Mouse (Mus musculus) layer of hippocampus, adult 2 months (tissue): Measurements from ENCODE around the gene Rock2. TPM values are rescaled to one million over a fixed set of nuclear protein-coding genes. Genes with fewer than 3 reads are reported as not detected.

Experiments
- DNase-seq, 2 experiments: peaks; one replicate each; pipeline ENCODE4 v3.0.0; 2022; ENCODE audit warnings: low spot score in 2 of 2
- H3K27ac ChIP-seq: fragments of 200-600 bp; 2 replicates; pipeline ENCODE4 v1.8.1; 2022
- H3K4me3 ChIP-seq: fragments of 200-600 bp; 2 replicates; pipeline ENCODE4 v1.8.1; 2022; ENCODE audit warnings: mild to moderate bottlenecking
- CTCF ChIP-seq: fragments of 200-600 bp; conservative IDR thresholded peaks from 2 replicates; pipeline ENCODE4 v1.8.1; 2022; ENCODE audit warnings: antibody characterized with exemption, mild to moderate bottlenecking, moderate library complexity
- total RNA-seq, 2 experiments: library from RNA; stranded (reverse); gene quantifications; 2 replicates each; pipeline ENCODE4 v1.2.3; 2021

The Rock2 gene
- total RNA-seq, 2 experiments from 2014 or later, result 131 to 133 TPM

DNA sequence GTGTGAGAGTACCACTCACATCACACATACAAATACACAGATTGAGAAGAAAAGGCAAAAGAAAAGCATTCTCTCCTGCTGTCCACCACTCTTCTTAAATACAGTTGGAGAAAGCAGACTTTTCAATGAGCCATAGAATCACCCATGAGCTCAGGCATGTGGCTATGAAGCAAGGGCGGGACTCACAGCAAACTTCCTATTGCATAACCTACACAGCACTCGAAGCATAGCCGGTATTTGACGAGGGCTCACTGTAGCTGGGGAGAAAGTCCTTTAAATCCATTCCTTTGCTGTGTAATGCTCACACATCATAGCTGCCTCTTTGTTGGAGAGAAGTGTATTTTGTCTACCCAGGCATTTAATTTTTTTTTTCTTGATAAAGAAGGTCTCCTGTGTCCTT, 19.4 kb upstream of the Rock2 start:
- Histone ChIP-seq H3K27ac (peak overlapping the region; percentile 82; the same call in 1 of the 2 replicates), H3K4me3 (no peak overlapping the region)
- TF ChIP-seq CTCF, result no peak
- no peak for DNase-seq

DNA sequence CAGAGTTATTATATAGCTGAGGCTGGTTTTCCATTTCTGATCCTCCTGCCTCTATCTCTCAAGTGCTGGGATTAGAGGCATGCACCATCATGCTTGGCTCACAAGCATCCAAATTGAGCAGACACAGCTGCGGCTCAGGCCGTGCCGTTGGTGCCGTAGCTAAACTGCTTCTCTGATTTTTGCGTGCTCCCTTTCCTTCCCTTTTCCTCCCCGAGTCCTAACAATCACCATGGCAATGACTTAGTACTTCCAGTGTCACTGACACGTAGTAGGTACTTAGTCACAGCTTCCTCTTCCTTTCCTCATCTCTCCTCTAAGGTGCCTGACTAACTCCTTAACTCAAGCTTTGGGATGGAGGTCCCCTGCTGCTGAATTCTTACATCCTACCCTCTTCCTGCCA, 19.0 kb upstream of the Rock2 start:
- Histone ChIP-seq H3K4me3 (no peak overlapping the region), H3K27ac (peak overlapping the region; percentile 82; the same call in 1 of the 2 replicates)
- no peak for TF ChIP-seq CTCF
- no peak for DNase-seq

DNA sequence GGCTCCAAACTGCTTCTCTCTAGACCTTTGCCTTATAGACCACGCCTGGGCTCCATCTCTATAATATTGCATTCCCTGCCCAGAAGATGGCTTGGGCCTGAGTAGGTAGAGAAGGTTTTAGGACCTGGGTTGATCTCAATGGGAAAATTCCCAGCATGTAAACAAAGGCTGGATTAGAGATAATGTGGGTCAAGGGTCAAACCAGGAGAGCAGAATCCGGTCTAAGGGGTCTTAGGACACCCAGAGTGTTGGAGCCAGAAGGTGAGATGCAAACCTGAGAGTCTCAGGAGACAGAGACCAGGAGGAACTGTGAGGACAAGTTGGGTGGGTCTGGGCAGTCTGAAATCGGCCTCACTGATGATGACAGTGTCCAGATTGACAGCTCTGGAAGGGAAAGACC, 18.0 kb upstream of the Rock2 start:
- no peak overlapping the region for H3K4me3 ChIP-seq
- H3K27ac ChIP-seq, result peak overlapping the region; percentile 82; the same call in 1 of the 2 replicates
- DNase-seq, result no peak
- no peak for TF ChIP-seq CTCF

DNA sequence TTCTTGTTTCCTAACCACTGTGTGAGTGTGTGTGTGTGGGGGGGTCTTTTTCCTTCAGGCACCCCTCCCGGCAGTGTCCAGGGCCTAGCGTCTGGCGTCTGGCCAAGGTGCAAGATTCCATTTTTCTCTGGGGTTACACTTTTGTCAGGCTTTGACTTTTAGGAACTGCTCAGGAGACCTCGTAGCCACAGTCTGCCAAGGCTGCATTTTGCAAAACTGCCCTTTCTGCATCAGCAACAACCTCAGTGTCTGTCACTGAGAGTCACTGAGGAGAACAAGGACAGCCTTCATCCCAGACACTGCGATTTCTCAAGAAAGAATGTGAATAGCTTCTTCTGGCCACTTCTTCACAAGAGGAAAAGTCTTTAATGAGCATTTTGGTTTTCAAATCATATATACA, 17.6 kb upstream of the Rock2 start:
- no peak for TF ChIP-seq CTCF
- H3K27ac ChIP-seq, result peak overlapping the region; percentile 82
- no peak for DNase-seq
- no peak overlapping the region for H3K4me3 ChIP-seq

DNA sequence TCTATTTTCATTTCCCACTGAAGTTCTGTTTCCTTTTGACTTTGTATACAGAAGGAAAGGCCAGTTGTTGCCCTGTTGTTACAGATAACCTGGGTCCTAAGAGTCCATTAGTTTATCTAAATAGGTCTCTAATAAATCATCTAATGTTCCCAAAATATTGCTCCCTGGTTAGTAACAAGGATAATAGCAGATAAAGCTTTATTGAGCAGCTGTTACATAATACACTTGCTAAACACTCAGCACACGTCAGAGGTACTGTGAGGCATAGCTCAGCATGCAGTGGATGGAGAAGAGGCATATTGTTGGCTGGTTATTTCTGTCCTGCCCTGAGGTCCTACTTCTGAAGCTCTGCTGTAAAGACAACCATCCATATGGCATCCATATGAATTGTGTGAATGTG, 17.0 kb upstream of the Rock2 start:
- DNase-seq, result no peak
- TF ChIP-seq CTCF, result no peak
- peak overlapping the region; percentile 82 for H3K27ac ChIP-seq
- no peak overlapping the region for H3K4me3 ChIP-seq

DNA sequence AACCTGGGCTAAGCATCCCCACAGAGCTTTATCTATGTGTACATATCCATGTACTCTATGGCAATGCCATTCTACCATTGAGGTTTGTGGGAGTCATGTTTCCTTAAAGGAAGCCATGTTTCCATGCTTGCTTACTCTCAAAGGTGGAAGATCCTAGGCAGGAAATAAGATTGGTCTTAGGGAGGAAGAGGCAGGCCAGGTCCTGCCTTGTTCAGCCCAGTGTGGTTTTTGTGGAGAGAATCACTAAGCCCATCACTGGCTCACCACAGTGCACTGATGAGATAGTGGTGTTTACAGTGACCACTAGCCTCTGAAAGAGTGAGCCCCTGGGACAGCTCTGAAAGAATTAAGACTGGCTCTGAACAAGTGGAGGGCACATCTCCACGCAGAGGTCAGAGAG, 15.3 kb upstream of the Rock2 start:
- TF ChIP-seq CTCF, result no peak
- H3K4me3 ChIP-seq, result no peak overlapping the region
- H3K27ac ChIP-seq, result no peak overlapping the region
- no peak for DNase-seq

DNA sequence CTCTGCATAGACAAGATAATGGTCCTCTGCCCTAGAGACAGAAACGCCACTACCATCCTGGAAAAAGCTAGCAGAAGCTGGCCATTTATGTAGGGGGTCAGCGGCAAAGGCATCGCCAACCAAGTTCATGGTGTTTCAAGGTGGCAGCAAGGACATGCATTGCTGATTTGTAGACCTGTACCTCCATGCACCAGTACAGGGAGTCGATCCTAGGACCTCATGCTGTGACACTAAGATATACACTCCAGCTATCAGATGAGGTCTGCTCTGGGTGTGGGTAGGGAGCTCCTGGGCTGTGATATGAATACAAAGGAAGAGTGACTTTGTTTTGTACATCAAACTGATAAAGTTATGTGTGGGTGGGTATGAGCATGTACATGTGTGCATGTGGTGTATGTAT, 14.6 kb upstream of the Rock2 start:
- TF ChIP-seq CTCF, result no peak
- Histone ChIP-seq H3K4me3 (no peak overlapping the region), H3K27ac (no peak overlapping the region)
- no peak for DNase-seq

DNA sequence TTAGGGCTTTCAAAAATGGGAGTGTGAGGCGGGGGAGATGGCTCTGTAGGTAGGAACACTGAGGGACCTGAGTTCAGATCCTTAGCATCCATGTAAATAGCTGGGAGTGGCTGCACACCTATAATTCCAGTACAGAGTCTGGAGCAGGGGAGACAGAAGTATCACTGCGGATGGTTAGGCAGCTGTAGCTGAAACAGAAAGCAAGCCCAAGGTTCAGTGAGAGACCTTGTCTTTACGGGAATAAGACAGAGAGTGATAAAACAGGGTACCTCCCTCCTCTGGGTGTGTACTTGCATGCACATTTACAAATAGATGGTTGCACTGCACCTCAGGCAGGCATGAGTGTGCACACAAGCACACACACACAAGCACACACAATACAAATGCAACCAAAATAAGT, 12.3 kb upstream of the Rock2 start:
- TF ChIP-seq CTCF, result no peak
- Histone ChIP-seq H3K27ac (no peak overlapping the region), H3K4me3 (no peak overlapping the region)
- DNase-seq, result no peak

DNA sequence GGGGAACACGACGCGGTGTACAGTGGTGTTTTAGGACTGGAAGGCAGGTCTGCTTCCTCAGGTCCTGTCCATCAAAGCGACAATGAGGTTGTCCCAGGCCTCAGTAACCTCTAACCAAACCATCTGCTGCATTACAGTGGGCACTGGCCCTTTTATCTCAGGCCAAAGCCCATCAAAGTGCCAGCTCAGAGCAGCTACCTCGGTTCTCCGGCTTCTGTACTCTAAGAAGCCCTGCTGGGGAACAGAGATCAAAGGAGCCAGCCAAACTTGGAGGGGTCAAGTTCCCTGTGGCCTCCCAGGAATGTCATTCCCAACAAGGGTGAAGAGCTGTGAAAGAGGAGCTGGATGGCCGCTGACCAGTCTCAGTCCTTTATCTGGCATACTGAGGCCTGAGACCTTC, 11.6 kb upstream of the Rock2 start:
- no peak for DNase-seq
- H3K27ac ChIP-seq, result no peak overlapping the region
- TF ChIP-seq CTCF, result no peak
- H3K4me3 ChIP-seq, result no peak overlapping the region

DNA sequence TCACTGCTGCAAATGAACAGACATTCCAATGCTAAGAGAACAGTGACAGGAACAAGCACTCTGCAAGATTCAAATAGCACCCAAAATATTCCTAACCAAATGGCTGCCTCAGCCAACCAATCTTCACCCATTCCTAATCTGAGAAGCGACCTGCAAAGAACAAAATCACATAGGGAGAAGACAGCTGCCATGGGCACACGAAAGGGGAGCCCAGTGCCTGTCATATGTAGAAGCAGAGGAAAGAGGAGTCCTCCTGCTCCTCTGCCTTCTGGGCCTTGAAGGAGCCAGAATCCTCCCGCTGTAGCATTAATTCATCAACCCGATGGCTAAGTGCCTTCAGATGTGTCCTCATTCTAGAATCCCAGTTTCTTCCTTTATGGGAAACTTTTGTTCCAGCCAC, 10.2 kb upstream of the Rock2 start:
- H3K4me3 ChIP-seq, result no peak overlapping the region
- no peak for DNase-seq
- no peak for TF ChIP-seq CTCF
- H3K27ac ChIP-seq, result peak overlapping the region; percentile 46; the same call in 1 of the 2 replicates

DNA sequence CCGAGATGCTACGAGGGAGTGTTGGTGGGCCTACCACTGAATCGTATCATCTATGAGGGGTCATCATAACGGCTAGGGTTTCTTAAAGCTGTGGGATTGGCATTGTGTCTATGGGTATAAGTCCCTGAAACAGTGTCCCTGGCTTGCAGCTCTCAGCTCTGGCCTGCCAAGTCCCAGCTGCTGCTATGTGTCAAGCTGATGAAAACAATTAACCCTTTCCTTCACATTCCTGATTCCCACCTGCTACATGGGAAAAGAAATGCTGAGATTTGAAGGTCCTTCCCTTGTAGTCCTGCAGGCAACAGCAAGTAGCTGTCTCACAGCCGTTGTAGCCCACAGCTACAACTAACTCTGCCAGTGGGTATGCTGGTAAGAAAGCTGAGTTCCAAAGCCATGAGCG, 8.3 kb upstream of the Rock2 start:
- Histone ChIP-seq H3K27ac (no peak overlapping the region), H3K4me3 (no peak overlapping the region)
- no peak for DNase-seq
- TF ChIP-seq CTCF, result no peak

DNA sequence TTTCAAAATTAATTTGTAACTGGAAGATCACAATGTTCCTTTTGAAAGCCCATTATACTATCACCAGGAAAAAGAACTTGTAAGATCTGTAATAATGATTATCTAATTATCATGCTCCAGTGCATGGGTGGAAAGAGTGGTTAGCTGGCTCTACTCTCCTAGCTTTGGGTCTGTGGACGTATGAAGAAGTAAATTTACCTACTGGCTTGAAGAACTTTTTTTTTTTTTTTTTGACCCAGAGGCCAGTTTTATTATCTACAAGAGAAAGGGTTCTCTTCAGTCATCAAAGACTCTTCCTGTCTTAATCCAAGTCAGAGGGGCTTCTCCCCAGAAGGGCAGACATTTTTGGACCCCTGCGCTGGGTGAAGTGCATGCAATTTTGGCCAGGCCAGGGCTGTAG, 1.7 kb upstream of the Rock2 start:
- H3K4me3 ChIP-seq, result no peak overlapping the region
- no peak for TF ChIP-seq CTCF
- no peak for DNase-seq
- H3K27ac ChIP-seq, result peak overlapping the region; percentile 97; the same call in 1 of the 2 replicates

DNA sequence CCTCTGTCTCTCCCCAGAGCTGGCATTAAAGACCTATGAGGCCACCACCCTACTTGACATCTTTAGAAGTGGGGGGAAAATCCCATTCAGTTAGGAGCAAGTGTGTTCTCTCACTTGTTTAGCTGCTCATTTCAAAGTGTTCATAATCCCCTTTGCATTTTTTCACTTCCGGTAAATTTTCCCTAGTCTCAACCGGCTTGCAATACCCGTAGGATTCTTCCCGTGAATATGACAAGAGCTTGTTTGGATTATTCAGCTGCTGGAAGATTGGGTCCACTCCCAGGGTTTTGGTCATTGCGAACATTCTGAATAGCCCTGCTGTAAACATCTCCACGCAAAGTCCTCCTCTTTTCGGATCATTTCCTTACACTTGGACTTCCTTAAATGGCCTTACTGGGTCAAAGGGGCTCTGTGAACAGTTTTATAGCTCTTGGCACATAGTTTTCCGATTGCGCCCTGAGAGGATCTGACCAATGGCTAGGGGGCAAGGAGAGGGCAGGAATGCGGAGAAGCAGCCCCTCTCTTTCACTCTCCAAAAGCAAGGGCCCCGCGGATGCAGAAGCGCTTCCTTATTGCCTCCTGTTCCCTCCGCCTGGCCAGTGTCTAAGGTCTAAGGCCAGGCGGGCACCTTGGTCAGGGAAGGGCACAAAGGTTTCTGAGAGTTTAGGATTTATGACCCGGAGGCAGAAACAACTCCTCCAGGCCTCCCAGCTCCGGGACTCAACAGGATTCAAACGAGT, 869 bp upstream of the Rock2 start:
- no peak for DNase-seq
- Histone ChIP-seq H3K4me3 (peak overlapping the region; percentile 91), H3K27ac (peak overlapping the region; percentile 97)
- TF ChIP-seq CTCF, result no peak

DNA sequence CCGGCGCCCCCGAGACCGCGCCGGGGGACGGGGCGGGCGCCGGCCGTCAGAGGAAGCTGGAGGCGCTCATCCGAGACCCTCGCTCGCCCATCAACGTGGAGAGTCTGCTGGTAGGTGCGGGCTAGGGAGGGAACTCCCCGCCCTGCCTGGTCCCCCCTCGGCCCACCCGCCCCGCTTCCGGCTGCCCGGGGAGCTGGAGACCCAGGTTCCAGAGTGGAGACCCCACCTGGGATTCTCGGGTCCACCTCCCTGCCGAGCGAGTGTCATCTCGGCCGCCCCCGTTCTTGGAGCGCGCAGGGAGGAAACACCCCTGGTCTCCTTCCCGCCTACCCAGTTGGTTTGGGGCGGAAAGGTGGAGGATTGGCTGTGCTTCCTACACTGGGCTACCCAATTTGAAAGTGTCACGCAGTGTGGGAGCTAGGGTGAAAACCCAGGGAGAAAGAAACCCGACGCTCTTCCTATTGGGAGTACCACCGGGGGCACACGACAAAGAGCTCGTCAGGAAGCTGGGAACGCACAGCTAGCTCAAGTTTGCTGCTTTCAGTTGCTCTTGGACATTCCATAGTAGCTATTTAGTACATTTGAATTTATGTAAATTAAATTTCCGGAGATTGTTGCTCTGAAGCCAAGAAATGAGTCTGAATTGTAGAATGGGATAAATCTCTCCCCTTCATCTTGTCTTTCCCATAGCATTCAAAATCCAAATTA, 680 bp downstream of the Rock2 start:
- peak overlapping the region; percentile 97 for H3K27ac ChIP-seq
- peak overlapping the region; percentile 91 for H3K4me3 ChIP-seq
- TF ChIP-seq CTCF, result no peak
- no peak for DNase-seq
